Mouse (Mus musculus): ENCODE measurements around the gene Lrch4. TPM values are rescaled to one million over a fixed set of nuclear protein-coding genes. Genes with fewer than 3 reads are reported as not detected.

Lrch4 gene
- polyA plus RNA-seq (2012; rRNA removed) = 13.9 and 16.1 TPM in 2 replicates
- polyA plus RNA-seq (2014; fragmentation: Nextera tagmentation; extraction: Ambion mirVana) = 21.7 and 23.6 TPM in 2 replicates

GRCm38 (mm10) chr5:137628498-137629305, at the start of gene Lrch4, which contains the start of the genes Fbxo24 and Gm20605:
Lrch4 (plus strand) TSS chr5:137629121.
Fbxo24 (minus strand) TSS chr5:137629002.
Gm20605 (plus strand) TSS chr5:137629175.
- Histone ChIP-seq H3K4me3 (ENCODE audit: insufficient read depth in 1 of 2, low read depth in 2 of 2, low read length in 2 of 2) (peak within 1 kb of the TSS; percentile 91 to 96), H3K4me1 (replicated peaks; ENCODE audit: control insufficient read depth in 2 of 2, insufficient read depth in 2 of 2, low read length in 1 of 2) (peaks cover 17 to 30% of the 10 kb centered on the region in 2 experiments), H3K9ac (replicated peaks) (peak within 1 kb of the TSS; percentile 81), H3K36me3 (replicated peaks; ENCODE audit: control insufficient read depth, insufficient read depth, low read depth) (no peaks in the 10 kb centered on the region), H3K4me2 (ENCODE audit: low read depth) (peak within 1 kb of the TSS; percentile 97), H3K9me3 (ENCODE audit: control insufficient read depth, low read length) (no peaks in the 10 kb centered on the region), H3K27me3 (ENCODE audit: control insufficient read depth, insufficient read depth, low read length) (no peaks in the 10 kb centered on the region), H3K27ac (peak within 1 kb of the TSS; percentile 80)
- ATAC-seq (ENCODE audit: insufficient read depth) (peak; percentile 92), DNase-seq (ENCODE audit: low read depth in 3 of 3, low spot score in 3 of 3) (peak; percentile 99 to 100 (median 99))
- TF ChIP-seq CTCF (IDR thresholded peaks at IDR 0.05; ENCODE audit: low read depth) = 0 out of 2 replicates have a peak, but pooled peaks have one; percentile 34
- peak; percentile 52; the same call in 1 of the 2 replicates for TF ChIP-seq EP300 (IDR thresholded peaks at IDR 0.05; ENCODE audit: low read depth)
- 0% methylated on average over 46 of the region's 46 CpGs for WGBS (ENCODE audit: insufficient replicate concordance)

- ATAC-seq (ENCODE audit: insufficient read depth) (peak; percentile 11; the same call in 1 of the 2 replicates), DNase-seq (ENCODE audit: low read depth in 3 of 3, low spot score in 3 of 3) (no peak)
- Histone ChIP-seq H3K27ac (no peak overlapping the region), H3K4me3 (ENCODE audit: insufficient read depth in 1 of 2, low read depth in 2 of 2, low read length in 2 of 2) (no peak overlapping the region), H3K36me3 (replicated peaks; ENCODE audit: control insufficient read depth, insufficient read depth, low read depth) (peaks cover 38% of the 10 kb centered on the region), H3K4me2 (ENCODE audit: low read depth) (no peak overlapping the region), H3K4me1 (replicated peaks; ENCODE audit: control insufficient read depth in 2 of 2, insufficient read depth in 2 of 2, low read length in 1 of 2) (peaks cover 0 to 7% of the 10 kb centered on the region in 2 experiments; a peak in 3 of 4 replicates), H3K27me3 (ENCODE audit: control insufficient read depth, insufficient read depth, low read length) (no peaks in the 10 kb centered on the region), H3K9me3 (ENCODE audit: control insufficient read depth, low read length) (no peaks in the 10 kb centered on the region), H3K9ac (replicated peaks) (no peak overlapping the region)
- TF ChIP-seq EP300 (IDR thresholded peaks at IDR 0.05; ENCODE audit: low read depth) (no peak), CTCF (IDR thresholded peaks at IDR 0.05; ENCODE audit: low read depth) (no peak)
- WGBS (ENCODE audit: insufficient replicate concordance) = 58% methylated on average over 6 of the region's 6 CpGs
Observed at GRCm38 (mm10) chr5:137580246-137580645, 48.7 kb upstream of the Lrch4 start.

GRCm38 (mm10) chr5:137582702-137583101, 46.2 kb upstream of the Lrch4 start:
- WGBS (ENCODE audit: insufficient replicate concordance) = 62% methylated on average over 8 of the region's 8 CpGs
- peaks cover 29% of the 10 kb centered on the region for H3K36me3 ChIP-seq (replicated peaks; ENCODE audit: control insufficient read depth, insufficient read depth, low read depth)

GRCm38 (mm10) chr5:137583670-137584169, 45.2 kb upstream of the Lrch4 start:
- no peak overlapping the region for H3K27ac ChIP-seq
- peak overlapping the region; percentile 28 for H3K4me2 ChIP-seq (ENCODE audit: low read depth)
- H3K9me3 ChIP-seq (ENCODE audit: control insufficient read depth, low read length) = no peaks in the 10 kb centered on the region; the same call in 1 of the 2 replicates
- H3K4me1 ChIP-seq (replicated peaks; ENCODE audit: control insufficient read depth in 2 of 2, insufficient read depth in 2 of 2, low read length in 1 of 2) = peaks cover 0 to 7% of the 10 kb centered on the region in 2 experiments; a peak in 3 of 4 replicates
- no peaks in the 10 kb centered on the region for H3K27me3 ChIP-seq (ENCODE audit: control insufficient read depth, insufficient read depth, low read length)
- WGBS (ENCODE audit: insufficient replicate concordance) = 42% methylated on average over 27 of the region's 27 CpGs
- no peak for TF ChIP-seq CTCF (IDR thresholded peaks at IDR 0.05; ENCODE audit: low read depth)
- TF ChIP-seq EP300 (IDR thresholded peaks at IDR 0.05; ENCODE audit: low read depth) = no peak
- ATAC-seq (ENCODE audit: insufficient read depth) = no peak
- H3K36me3 ChIP-seq (replicated peaks; ENCODE audit: control insufficient read depth, insufficient read depth, low read depth) = peaks cover 21% of the 10 kb centered on the region
- no peak overlapping the region for H3K9ac ChIP-seq (replicated peaks)
- no peak for DNase-seq (ENCODE audit: low read depth in 3 of 3, low spot score in 3 of 3)
- no peak overlapping the region for H3K4me3 ChIP-seq (ENCODE audit: insufficient read depth in 1 of 2, low read depth in 2 of 2, low read length in 2 of 2)

More at GRCm38 (mm10) chr5:137582702-137583101, 46.2 kb upstream of the Lrch4 start:
- no peak for ATAC-seq (ENCODE audit: insufficient read depth)
- H3K4me1 ChIP-seq (replicated peaks; ENCODE audit: control insufficient read depth in 2 of 2, insufficient read depth in 2 of 2, low read length in 1 of 2) = peaks cover 0 to 7% of the 10 kb centered on the region in 2 experiments; a peak in 3 of 4 replicates
- H3K27me3 ChIP-seq (ENCODE audit: control insufficient read depth, insufficient read depth, low read length) = no peaks in the 10 kb centered on the region
- no peak overlapping the region for H3K27ac ChIP-seq
- H3K9me3 ChIP-seq (ENCODE audit: control insufficient read depth, low read length) = no peaks in the 10 kb centered on the region; the same call in 1 of the 2 replicates
- TF ChIP-seq EP300 (IDR thresholded peaks at IDR 0.05; ENCODE audit: low read depth) (no peak), CTCF (IDR thresholded peaks at IDR 0.05; ENCODE audit: low read depth) (no peak)
- no peak for DNase-seq (ENCODE audit: low read depth in 3 of 3, low spot score in 3 of 3)
- no peak overlapping the region for H3K4me3 ChIP-seq (ENCODE audit: insufficient read depth in 1 of 2, low read depth in 2 of 2, low read length in 2 of 2)
- H3K9ac ChIP-seq (replicated peaks) = no peak overlapping the region
- H3K4me2 ChIP-seq (ENCODE audit: low read depth) = no peak overlapping the region
